Mouse (Mus musculus): ENCODE results near the gene Hk1.

Gene Hk1

GRCm38 (mm10) chr10:62379808-62380207 is at the start of gene Hk1:
TSS of gene Hk1 (minus strand) at chr10:62379908.
- DNase-seq (ENCODE audit: extremely low spot score, low read depth, low spot score), result no peak

GRCm38 (mm10) chr10:62425081-62425871 is 45.6 kb upstream of the Hk1 start:
- no peak for DNase-seq (ENCODE audit: extremely low spot score, low read depth, low spot score)

GRCm38 (mm10) chr10:62422255-62422654 is 42.5 kb upstream of the Hk1 start, which contains the start of gene Hkdc1:
TSS of gene Hkdc1 (minus strand) at chr10:62422491.
- DNase-seq (ENCODE audit: extremely low spot score, low read depth, low spot score), result no peak

- no peak for DNase-seq (ENCODE audit: extremely low spot score, low read depth, low spot score)
These were observed 41.4 kb upstream of the Hk1 start for GRCm38 (mm10) chr10:62421127-62421526.

- DNase-seq (ENCODE audit: extremely low spot score, low read depth, low spot score), result no peak
These were observed 40.7 kb upstream of the Hk1 start for GRCm38 (mm10) chr10:62420399-62420798.

GRCm38 (mm10) chr10:62419422-62419821 is 39.7 kb upstream of the Hk1 start:
- no peak for DNase-seq (ENCODE audit: extremely low spot score, low read depth, low spot score)

- no peak for DNase-seq (ENCODE audit: extremely low spot score, low read depth, low spot score)
These were observed 39.2 kb upstream of the Hk1 start for GRCm38 (mm10) chr10:62418831-62419356.

- no peak for DNase-seq (ENCODE audit: extremely low spot score, low read depth, low spot score)
These were observed 33.9 kb upstream of the Hk1 start for GRCm38 (mm10) chr10:62413606-62413982.

- no peak for DNase-seq (ENCODE audit: extremely low spot score, low read depth, low spot score)
These were observed 33.3 kb upstream of the Hk1 start for GRCm38 (mm10) chr10:62412906-62413605.

GRCm38 (mm10) chr10:62411431-62412410 is 32.0 kb upstream of the Hk1 start:
- no peak for DNase-seq (ENCODE audit: extremely low spot score, low read depth, low spot score)

- no peak for DNase-seq (ENCODE audit: extremely low spot score, low read depth, low spot score)
These were observed 31.2 kb upstream of the Hk1 start for GRCm38 (mm10) chr10:62410943-62411342.

GRCm38 (mm10) chr10:62404901-62405300 is 25.2 kb upstream of the Hk1 start:
- no peak for DNase-seq (ENCODE audit: extremely low spot score, low read depth, low spot score)

- no peak for DNase-seq (ENCODE audit: extremely low spot score, low read depth, low spot score)
These were observed 22.0 kb upstream of the Hk1 start for GRCm38 (mm10) chr10:62401641-62402111.

- no peak for DNase-seq (ENCODE audit: extremely low spot score, low read depth, low spot score)
These were observed 3.3 kb upstream of the Hk1 start for GRCm38 (mm10) chr10:62383011-62383410.

- no peak for DNase-seq (ENCODE audit: extremely low spot score, low read depth, low spot score)
These were observed 1.2 kb upstream of the Hk1 start for GRCm38 (mm10) chr10:62380936-62381335.

GRCm38 (mm10) chr10:62358827-62359226 is 20.9 kb downstream of the Hk1 start:
- DNase-seq (ENCODE audit: extremely low spot score, low read depth, low spot score), result no peak

GRCm38 (mm10) chr10:62356105-62356730 is 23.5 kb downstream of the Hk1 start:
- no peak for DNase-seq (ENCODE audit: extremely low spot score, low read depth, low spot score)

- no peak for DNase-seq (ENCODE audit: extremely low spot score, low read depth, low spot score)
These were observed 34.6 kb downstream of the Hk1 start for GRCm38 (mm10) chr10:62345147-62345546.

GRCm38 (mm10) chr10:62344004-62344752 is 35.5 kb downstream of the Hk1 start:
- no peak for DNase-seq (ENCODE audit: extremely low spot score, low read depth, low spot score)

GRCm38 (mm10) chr10:62342512-62342911 is 37.2 kb downstream of the Hk1 start:
- DNase-seq (ENCODE audit: extremely low spot score, low read depth, low spot score), result no peak

Data from hindlimb bud, embryonic 11.5 days (tissue).